Mouse (Mus musculus) brown adipose tissue, adult 24 weeks (tissue): ENCODE results near the gene Lonp1. TPM values are rescaled to one million over a fixed set of nuclear protein-coding genes. Genes with fewer than 3 reads are reported as not detected.
"Not testable (repeated sequence)": the region's sequence is repeated elsewhere in the genome, so short reads cannot be mapped to it uniquely, and the experiment has no call there.

Experiments used
- H3K27ac ChIP-seq: fragments of 200-500 bp; replicated peaks from 2 replicates; pipeline ENCODE4 v1.5.1; 2012; ENCODE audit warnings: low read depth, mild to moderate bottlenecking, low read length
- H3K4me1 ChIP-seq: fragments of 200-500 bp; 2 replicates; pipeline ENCODE4 v1.6.1; 2012; ENCODE audit warnings: low read length, mixed read lengths; ENCODE audit not compliant: control insufficient read depth, insufficient read depth, insufficient read length
- H3K4me3 ChIP-seq: fragments of 200-500 bp; 2 replicates; pipeline ENCODE4 v1.5.1; 2012; ENCODE audit warnings: low read depth, mild to moderate bottlenecking, low read length, moderate library complexity; ENCODE audit not compliant: insufficient read depth
- polyA plus RNA-seq: library from polyadenylated mRNA; stranded (reverse); fragments of >200 nt; gene quantifications from 2 replicates; pipeline ENCODE4 v1.2.4, GENCODE M21; 2012; ENCODE audit not compliant: missing spikeins, insufficient read depth, insufficient read length

Gene Lonp1
- polyA plus RNA-seq, 1 experiment = 121 TPM

DNA sequence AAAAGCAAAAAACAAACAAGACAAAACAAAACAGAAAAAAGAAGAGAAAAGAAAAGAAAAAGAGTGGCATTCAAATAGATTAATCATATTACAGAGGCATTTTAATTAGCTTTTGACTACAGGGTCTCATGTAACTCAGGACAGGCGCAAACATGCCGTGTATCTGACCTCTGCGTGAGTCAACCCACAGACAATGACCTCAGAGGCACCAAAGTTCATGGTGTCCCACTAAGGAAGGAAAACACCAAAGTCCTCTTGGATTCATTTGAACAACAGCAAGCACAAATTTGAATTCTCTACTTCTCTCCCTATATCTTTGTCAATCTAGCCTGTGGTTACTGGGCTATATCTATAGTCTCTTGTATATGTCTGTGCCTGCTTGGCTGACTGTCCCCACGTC is 16.6 kb upstream of the Lonp1 start:
- H3K4me3 ChIP-seq = no peak overlapping the region
- H3K4me1 ChIP-seq = no peaks in the 10 kb centered on the region
- no peak overlapping the region for H3K27ac ChIP-seq

DNA sequence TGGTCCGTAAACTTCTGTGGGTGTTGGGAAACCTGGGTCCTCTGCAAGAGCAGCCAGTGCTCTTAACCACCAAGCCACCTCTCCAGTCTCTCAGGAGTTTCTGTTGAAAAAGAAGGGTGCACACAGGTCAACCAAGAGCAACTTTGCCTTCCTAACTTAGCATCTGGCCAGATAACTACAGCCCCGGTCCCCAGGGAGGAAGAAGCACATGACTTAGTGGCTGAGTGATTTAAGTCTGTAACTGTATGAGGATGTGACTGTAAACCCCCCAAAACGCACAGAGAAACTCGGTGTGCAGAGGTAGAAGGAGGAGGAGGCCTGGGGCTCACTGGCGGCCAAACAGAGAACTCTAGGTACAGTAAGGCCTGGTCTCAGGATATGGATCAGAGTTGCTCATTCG is 7.3 kb upstream of the Lonp1 start:
- H3K4me1 ChIP-seq = no peaks in the 10 kb centered on the region
- no peak overlapping the region for H3K4me3 ChIP-seq
- H3K27ac ChIP-seq = no peak overlapping the region

DNA sequence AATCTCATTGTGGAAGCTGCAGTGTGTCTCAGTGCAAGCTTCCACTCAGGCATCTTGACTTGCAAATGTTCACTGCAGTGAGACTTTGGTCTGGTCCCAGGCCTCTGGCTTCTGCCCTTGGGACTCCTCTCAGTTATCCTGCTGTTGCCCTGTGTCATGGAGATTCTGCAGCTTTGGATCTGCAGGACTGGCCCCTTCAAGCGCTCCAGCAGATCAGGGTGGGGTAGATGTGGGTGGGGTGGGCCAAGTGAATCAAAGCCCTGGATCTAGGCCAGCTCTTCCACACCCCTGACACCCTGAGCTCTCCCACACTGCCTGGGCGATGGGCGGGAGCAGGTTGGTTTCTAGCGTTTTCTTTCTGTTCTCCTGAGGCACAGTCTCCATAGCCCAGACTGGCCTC is 5.1 kb upstream of the Lonp1 start:
- Histone ChIP-seq H3K27ac (no peak overlapping the region), H3K4me3 (no peak overlapping the region), H3K4me1 (no peaks in the 10 kb centered on the region)

DNA sequence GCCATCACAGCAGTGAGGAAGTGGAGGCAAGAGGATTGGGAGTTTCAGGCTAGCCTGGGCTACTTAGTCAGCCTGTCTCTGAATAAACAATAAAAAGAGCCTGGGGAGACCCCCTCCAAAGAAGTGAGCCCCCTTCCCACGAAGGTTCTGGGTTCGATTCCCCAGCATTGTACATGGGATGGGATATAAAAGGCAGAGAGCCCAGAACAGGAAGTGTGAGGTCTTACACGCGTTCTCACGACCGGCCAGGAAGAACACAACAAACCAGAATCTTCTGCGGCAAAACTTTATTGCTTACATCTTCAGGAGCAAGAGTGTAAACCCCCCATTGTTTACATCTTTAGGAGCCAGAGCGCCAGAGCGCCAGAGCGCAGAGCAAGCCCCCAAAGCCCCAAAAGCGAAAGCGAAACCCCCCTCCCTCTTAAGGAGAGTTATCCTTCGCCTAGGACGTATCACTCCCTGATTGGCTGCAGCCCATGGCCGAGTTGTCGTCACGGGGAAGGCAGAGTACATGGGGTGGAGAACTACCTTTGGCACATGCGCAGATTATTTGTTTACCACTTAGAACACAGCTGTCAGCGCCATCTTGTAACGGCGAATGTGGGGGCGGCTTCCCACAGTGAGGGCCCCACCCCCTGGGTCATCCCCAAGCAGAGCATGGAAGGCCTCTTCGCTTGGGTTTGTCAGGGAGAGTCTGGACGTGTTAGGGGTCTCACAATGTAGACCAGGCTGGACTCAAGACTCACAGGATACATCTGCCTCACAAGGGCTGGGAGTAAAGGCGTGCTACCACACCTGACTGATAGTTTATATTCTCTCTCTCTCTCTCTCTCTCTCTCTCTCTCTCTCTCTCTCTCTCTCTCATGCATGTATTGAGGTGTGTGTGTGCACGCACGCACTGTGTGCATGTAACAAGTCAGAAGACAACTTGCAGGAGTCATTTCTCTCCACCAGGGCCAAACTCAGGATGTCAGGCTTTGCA is 3.4 kb upstream of the Lonp1 start:
- not testable (repeated sequence) for H3K4me3 ChIP-seq, H3K4me1 ChIP-seq, H3K27ac ChIP-seq

DNA sequence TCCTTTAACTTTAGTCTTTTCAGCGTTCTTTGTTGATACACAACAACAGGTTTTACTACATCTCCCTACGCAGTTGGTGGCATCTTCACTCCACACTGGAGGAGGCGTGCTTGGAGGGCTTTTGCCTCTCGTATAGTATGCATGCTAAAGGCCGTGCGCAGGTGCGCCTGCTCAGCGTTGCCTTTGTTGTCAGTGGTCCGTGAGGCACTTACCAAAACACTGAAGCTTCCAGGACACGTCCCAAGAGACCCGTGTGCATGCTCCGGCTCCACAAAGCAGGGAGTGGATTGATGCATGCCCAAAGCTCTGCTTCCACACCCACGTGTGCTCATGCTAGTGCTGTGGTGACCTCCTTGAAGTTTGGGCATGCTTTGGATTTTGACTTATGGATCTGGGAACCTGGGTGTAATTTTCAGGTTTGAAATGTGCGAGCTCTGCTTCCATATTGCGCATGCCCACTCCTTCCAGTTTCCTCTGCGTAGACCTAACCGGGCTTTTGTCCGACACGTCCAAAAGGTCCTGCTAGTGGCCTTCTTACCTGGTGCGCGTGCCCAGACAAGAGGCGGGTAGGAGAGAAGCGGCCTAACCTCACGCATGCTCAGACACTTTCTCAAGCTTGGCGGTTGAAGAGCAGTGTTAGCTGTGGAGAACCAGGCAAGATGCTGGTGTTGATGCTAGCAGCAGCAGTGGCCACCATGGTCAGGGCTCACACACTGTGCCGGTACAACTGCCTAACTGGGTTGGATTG is 1.0 kb upstream of the Lonp1 start, which contains the start of gene Catsperd:
Catsperd (plus strand) TSS at position 614 of the 748 bp plus-strand sequence.
- Histone ChIP-seq H3K4me1 (peaks cover 3% of the 10 kb centered on the region; the same call in 1 of the 2 replicates), H3K4me3 (peak within 1 kb of the TSS; percentile 75), H3K27ac (no peak within 1 kb of the TSS)

DNA sequence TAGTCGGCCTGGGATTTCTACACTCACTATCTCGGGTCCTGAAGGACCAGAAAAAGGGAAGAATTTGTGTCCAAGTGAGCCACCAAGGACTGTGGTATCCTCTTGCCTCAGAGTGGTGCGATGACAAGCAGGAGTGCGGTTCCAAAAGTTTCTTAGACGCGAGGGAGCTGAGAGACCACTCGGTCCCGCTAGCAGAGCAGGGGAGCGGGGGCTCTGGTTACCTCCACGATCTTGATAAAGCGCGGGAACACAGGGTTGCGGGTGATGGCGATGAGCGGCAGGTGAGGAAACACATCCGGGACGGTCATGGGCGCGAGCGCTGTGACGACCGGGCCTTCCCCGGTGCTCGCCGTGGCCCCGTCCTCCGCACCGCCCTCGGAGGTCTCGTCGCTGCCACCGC is 427 bp downstream of the Lonp1 start:
- H3K4me1 ChIP-seq = peaks cover 3% of the 10 kb centered on the region; the same call in 1 of the 2 replicates
- peak overlapping the region; percentile 75 for H3K4me3 ChIP-seq
- H3K27ac ChIP-seq = no peak overlapping the region

DNA sequence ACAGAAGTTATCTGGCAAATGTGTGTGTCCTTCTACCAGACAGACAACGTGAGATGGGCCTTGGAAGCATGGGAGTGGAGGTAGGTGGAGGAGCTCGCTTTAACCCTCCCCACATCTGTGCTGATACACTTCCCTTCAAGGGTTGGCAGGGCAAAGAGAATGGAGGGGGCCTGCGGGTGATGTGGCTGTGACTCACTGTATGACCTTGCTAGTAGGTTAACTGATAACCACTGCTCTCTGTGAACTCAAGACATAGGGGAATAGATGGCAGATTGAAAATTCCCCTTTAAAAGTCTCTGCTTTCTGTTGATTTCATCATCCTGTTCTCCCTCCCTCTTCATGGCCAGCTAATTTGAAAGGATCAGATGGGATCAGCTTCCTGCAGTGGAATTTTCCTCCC is 1.2 kb downstream of the Lonp1 start:
- Histone ChIP-seq H3K4me3 (no peak overlapping the region), H3K4me1 (peaks cover 3% of the 10 kb centered on the region; the same call in 1 of the 2 replicates), H3K27ac (no peak overlapping the region)

DNA sequence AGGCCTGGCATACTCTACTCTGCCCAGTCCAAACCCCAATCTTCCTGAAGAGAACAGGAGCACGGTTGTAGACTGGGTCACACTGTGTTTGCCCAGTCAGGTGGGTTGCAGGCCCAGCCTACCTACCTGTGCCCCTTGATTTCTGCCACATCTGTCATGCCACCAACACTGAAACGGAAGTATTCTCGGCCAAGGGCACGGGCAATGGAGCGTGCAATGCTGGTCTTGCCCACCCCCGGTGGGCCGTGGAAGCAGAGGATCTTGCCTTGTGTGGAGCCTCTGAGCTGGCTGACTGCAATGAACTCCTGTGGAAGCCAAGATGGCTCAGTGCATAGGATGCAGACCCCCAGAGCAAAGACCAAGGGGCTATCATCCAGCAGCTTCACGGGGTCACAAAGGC is 9.1 kb downstream of the Lonp1 start:
- peaks cover 9% of the 10 kb centered on the region; the same call in 1 of the 2 replicates for H3K4me1 ChIP-seq
- H3K4me3 ChIP-seq = no peak overlapping the region
- H3K27ac ChIP-seq = no peak overlapping the region

DNA sequence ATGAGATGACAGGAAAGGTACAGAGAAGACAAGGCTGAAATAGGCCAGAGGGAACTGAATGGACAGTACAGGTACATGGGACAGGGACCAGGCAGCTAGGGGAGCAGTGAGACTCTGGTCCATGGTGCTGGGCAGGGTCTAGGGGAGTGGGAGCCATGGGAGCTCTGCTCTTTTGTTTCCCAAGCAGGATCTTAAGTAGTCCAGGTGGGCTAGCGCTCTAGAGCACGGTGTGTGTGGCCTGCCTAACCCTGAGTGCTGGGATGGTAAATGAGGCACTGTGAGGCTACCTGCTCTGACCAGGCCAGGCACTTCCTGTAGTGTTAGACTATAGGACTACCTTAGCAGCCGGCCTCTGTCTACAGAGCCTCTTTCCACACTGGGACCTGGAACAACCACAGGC is 10.0 kb downstream of the Lonp1 start:
- Histone ChIP-seq H3K27ac (no peak overlapping the region), H3K4me1 (peaks cover 9% of the 10 kb centered on the region; the same call in 1 of the 2 replicates), H3K4me3 (no peak overlapping the region)

DNA sequence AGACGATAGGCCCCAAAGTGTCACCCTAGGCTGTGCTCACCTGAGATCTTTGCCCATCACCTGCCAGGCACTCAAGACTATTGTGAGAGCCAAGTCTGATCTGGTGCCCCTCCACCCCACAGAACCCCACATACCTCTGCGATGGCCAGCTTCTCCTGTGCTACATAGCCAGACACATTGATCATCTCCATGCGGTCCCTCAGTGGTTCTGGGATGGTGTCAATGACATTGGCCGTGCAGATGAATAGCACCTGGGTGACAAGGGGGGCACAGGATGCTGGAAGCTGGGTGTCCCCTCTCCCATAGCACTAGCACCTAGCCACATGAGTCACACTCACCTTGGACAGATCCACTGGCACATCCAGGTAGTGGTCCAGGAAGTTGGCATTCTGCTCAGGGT is 10.9 kb downstream of the Lonp1 start:
- peaks cover 9% of the 10 kb centered on the region; the same call in 1 of the 2 replicates for H3K4me1 ChIP-seq
- no peak overlapping the region for H3K27ac ChIP-seq
- H3K4me3 ChIP-seq = no peak overlapping the region

DNA sequence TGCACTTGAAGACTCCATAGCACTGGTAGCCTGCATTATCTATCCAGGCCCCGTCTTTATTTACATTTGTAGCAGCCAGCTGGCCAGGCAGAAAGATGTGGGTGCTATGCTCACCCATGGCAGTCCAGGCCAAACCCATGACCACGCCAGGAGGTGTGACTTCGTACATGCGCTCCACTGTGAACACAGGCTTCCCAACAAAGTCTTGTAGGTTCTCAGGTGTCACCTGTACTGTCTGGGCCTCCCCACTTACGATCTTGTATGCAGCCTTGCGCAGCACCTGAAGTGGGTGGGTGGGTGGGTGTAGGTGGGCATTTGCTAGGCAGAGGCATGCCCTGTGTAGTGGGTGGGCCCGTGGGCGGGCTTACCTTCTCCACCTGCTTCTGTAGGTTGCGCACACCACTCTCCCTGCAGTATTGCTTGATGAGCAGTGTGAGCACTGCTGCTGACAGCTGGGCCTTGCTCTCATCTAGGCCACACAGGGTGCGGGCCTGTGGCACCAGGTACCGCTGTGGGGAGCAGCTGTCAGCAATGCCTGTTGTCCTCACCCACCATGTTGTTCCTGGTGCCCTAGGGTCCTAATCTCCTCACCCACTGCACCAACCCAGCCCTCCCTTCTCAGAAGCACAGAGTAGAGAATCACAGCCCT is 11.4 kb downstream of the Lonp1 start:
- Histone ChIP-seq H3K4me3 (no peak overlapping the region), H3K27ac (no peak overlapping the region), H3K4me1 (peaks cover 10% of the 10 kb centered on the region; the same call in 1 of the 2 replicates)

DNA sequence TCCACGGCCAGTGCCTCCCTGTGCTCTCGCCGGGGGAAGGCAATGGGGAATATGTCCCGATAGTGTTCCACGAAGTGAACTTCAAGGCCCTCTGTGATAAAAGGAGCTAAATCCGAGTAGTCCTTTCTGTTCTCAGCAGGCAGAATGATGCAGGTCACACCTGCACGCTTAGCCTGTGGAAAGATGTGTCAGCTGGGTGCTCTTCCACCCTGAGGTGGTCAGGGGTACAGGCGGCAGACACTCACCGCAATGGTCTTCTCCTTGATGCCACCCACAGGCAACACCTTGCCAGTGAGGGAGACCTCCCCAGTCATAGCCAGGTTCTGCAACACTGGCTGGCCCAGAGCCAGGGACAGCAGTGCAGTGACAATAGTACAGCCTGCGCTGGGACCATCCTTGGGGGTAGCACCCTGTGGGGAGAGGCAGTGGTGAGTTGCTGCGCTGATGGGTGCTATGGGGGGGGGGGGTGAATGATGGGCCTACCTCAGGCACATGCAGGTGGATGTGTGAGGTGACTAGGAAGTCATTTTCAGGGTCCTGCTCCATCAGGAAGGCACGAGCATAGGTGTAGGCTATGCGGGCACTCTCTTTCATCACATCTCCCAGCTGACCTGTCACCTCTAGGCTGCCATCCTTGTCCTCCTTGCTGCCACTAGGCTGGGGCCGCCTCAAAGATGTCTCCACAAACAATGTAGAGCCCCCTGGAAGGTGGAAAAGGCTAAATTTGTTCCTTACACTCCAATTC is 12.1 kb downstream of the Lonp1 start:
- no peak overlapping the region for H3K27ac ChIP-seq

DNA sequence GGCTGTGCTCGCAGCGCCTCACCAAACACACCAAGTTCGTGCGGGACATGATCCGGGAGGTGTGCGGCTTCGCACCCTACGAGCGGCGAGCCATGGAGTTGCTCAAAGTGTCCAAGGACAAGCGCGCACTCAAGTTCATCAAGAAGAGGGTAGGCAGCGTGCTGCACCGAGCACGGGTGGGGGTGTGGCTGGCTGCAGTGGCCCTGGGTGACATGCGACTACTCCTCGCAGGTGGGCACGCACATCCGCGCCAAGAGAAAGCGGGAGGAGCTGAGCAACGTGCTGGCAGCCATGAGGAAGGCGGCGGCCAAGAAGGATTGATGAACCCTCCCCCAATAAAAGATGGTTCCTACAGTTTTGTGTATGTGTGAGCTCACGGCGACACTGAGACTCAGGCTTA is 12.8 kb downstream of the Lonp1 start:
- H3K27ac ChIP-seq = peak overlapping the region; percentile 83
- peak overlapping the region; percentile 88 for H3K4me3 ChIP-seq
- peaks cover 13% of the 10 kb centered on the region; the same call in 1 of the 2 replicates for H3K4me1 ChIP-seq

More for the DNA sequence above, 12.1 kb downstream of the Lonp1 start:
- H3K4me1 ChIP-seq = peaks cover 13% of the 10 kb centered on the region; the same call in 1 of the 2 replicates
- H3K4me3 ChIP-seq = peak overlapping the region; percentile 88

DNA sequence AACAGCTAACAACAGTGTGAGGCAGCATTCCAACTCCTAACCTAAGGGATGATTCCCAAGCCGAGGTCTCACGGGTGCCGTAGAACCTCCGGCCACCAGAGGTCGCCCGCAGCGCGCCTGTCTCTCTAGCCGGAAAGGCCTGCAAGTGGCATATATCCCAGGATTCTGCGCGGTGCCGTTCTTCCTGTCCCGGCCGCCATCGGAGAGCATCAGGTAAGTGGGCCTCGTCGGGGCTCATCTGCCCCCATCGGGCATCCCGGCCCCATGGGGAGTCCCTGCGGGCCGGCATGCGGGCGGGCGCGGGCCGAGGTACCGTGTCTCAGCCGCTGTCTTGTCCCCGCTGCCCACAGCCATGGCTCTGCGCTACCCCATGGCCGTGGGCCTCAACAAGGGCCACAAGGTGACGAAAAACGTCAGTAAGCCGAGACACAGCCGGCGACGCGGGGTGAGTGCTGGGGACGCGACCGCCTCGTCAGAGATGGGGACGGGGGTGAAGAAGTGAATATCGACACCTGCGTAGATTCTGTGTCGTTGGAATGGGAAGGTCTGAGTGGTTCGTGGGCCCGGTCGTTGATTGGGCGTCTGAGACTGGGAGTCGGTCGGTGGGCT is 13.3 kb downstream of the Lonp1 start, which contains the start of gene Rpl36:
Rpl36 (plus strand) TSS at position 181 of the 609 bp plus-strand sequence.
- peaks cover 18% of the 10 kb centered on the region for H3K4me1 ChIP-seq
- H3K27ac ChIP-seq = peak within 1 kb of the TSS; percentile 83
- peak within 1 kb of the TSS; percentile 88 for H3K4me3 ChIP-seq
